Mouse (Mus musculus) hindbrain, embryonic 13.5 days (tissue): ENCODE results near the gene Enkd1. TPM values are rescaled to one million over a fixed set of nuclear protein-coding genes. Genes with fewer than 3 reads are reported as not detected.
A peak's percentile ranks its signal among the peaks of the same experiment; 100 is the strongest.

Experiments used
- ATAC-seq: fragments of 200-750 bp; cut with Nextera tagmentation; 2 replicates; pipeline ENCODE4 v1.8.0; 2017; ENCODE audit warnings: moderate TSS enrichment; ENCODE audit not compliant: low FRiP score
- H3K27ac ChIP-seq: fragments of 300-500 bp; sonication (generic); 2 replicates; pipeline ENCODE4 v1.5.1; 2015; ENCODE audit warnings: inconsistent platforms, mild to moderate bottlenecking, moderate library complexity
- H3K27me3 ChIP-seq: fragments of 300-500 bp; sonication (generic); 2 replicates; pipeline ENCODE4 v1.6.1; 2015; ENCODE audit warnings: mild to moderate bottlenecking, inconsistent platforms
- H3K36me3 ChIP-seq: fragments of 300-500 bp; sonication (generic); 2 replicates; pipeline ENCODE4 v1.6.1; 2015; ENCODE audit warnings: mild to moderate bottlenecking, inconsistent platforms
- H3K4me1 ChIP-seq: fragments of 300-500 bp; sonication (generic); replicated peaks from 2 replicates; pipeline ENCODE4 v1.6.1; 2015; ENCODE audit warnings: inconsistent platforms
- H3K4me2 ChIP-seq: fragments of 300-500 bp; sonication (generic); 2 replicates; pipeline ENCODE4 v1.6.1; 2015; ENCODE audit warnings: inconsistent platforms, mild to moderate bottlenecking, moderate library complexity
- H3K4me3 ChIP-seq: fragments of 300-500 bp; sonication (generic); 2 replicates; pipeline ENCODE4 v1.5.1; 2015; ENCODE audit warnings: mild to moderate bottlenecking, inconsistent platforms
- H3K9ac ChIP-seq: fragments of 300-500 bp; sonication (generic); 2 replicates; pipeline ENCODE4 v1.6.1; 2015; ENCODE audit warnings: mild to moderate bottlenecking, inconsistent platforms
- H3K9me3 ChIP-seq: fragments of 300-500 bp; sonication (generic); 2 replicates; pipeline ENCODE4 v1.6.1; 2016; ENCODE audit warnings: inconsistent platforms
- WGBS: fragments of 180-500 bp; shearing (Covaris S2); methylation state at CpG from one replicate; pipeline ENCODE4 v1.1.7; 2015; 5-methylcytosine and 5-hydroxymethylcytosine counted together
- polyA plus RNA-seq: library from polyadenylated mRNA; unstranded; fragments of >200 nt; fragmentation: Nextera tagmentation; extraction: Ambion mirVana; gene quantifications from 2 replicates; pipeline ENCODE4 v1.2.1, GENCODE M21; 2015

Gene Enkd1
- polyA plus RNA-seq, 1 experiment from 2014 or later: 12.8 TPM

DNA sequence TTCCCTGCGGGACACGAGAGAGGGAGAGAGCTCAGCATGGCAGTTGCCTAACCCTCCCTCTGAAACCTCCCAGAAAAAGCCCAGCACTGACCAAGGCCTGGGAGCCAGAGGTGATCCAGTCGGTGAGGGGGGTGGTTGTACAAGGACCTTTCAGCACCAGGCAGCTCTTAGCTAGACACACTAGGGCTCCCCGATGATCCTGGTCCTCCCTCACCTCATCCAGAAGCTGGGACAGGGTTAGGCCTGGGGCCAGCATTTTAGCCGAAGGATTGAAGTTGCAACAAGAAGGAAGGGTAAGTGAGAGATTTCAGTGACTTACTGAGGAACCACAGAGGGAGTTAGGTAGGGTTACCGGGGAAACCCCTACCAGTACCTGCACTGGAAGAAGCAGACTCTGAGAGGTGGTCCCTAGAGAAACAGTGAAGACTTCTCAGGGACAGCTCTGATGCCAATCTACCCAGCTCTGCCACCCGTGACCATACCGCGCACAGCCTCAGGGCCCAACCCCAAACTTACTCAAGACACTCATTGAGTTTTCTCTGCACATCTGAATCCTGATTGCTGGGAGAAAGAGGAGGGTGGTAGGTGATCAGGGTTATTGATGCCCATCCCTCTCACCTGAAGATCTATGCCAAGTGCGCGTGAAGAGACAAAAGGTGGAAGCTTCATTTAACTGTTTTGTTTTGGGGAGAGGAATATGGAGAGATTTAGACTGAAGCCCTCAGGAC lies 8.4 kb downstream of the Enkd1 start:
- Histone ChIP-seq H3K36me3 (peaks cover 59% of the 10 kb centered on the region), H3K9me3 (no peaks in the 10 kb centered on the region), H3K4me2 (peak overlapping the region; percentile 95), H3K27me3 (no peaks in the 10 kb centered on the region), H3K9ac (peak overlapping the region; percentile 82), H3K4me1 (peaks cover 37% of the 10 kb centered on the region), H3K27ac (no peak overlapping the region), H3K4me3 (peak overlapping the region; percentile 71)
- 90% methylated on average over 11 of the region's 11 CpGs for WGBS
- no peak for ATAC-seq

DNA sequence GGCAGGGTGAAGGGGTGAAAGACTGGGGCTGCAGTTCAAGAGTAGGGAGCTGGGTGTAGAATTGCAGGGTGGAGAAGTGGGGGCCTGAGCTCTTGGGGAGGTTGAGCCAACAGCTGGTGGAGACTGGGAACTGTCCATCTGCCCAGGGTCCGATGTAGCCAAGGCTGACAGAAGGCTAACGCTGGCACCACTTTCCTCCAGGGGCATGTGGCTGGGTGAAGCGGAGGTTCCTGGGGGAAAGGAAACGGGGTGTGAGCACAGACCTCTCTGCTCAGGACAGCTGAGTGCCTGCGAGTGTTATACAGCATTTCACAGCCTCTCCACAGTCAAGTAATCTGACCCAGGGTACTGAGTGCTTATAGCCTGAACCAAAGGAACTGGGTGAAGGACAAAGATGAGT lies 9.3 kb downstream of the Enkd1 start:
- Histone ChIP-seq H3K4me1 (peaks cover 45% of the 10 kb centered on the region), H3K9me3 (no peaks in the 10 kb centered on the region), H3K27me3 (no peaks in the 10 kb centered on the region), H3K4me3 (no peak overlapping the region), H3K4me2 (no peak overlapping the region), H3K27ac (no peak overlapping the region), H3K36me3 (peaks cover 50% of the 10 kb centered on the region), H3K9ac (no peak overlapping the region)
- no peak for ATAC-seq
- WGBS: 96% methylated on average over 5 of the region's 5 CpGs

DNA sequence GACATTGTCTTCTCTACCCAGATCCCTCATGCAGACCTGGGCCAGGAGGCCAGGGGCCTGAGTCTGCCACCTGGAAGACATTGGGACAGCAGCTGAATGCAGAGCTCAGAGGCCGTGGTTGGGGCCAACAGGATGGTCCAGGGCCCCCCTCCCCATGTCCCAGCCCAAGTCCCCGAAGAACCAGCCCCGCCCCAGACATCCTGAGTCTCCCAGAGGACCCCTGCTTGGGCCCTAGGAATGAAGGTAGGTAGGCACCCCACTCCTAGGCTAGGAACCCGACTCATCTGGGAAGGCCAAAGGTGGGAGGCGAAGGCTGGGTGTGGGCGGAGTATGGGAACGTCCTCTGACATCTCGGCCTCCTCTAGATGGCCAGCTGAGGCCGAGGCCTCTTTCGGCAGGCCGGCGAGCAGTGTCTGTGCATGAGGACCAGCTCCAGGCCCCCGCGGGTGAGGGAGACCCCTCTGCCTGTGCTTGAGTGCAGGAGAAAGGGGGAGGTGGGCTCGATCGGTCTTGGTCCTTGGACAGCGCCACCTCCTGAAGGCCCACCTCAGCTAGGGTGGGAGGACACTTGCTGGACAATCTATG lies 10.7 kb downstream of the Enkd1 start:
- no peak for ATAC-seq
- no peaks in the 10 kb centered on the region for H3K9me3 ChIP-seq
- no peak overlapping the region for H3K9ac ChIP-seq
- no peak overlapping the region for H3K4me3 ChIP-seq
- H3K27me3 ChIP-seq: no peaks in the 10 kb centered on the region
- peaks cover 45% of the 10 kb centered on the region for H3K4me1 ChIP-seq
- H3K4me2 ChIP-seq: no peak overlapping the region
- H3K36me3 ChIP-seq: peaks cover 42% of the 10 kb centered on the region
- 94% methylated on average over 17 of the region's 17 CpGs for WGBS
- no peak overlapping the region for H3K27ac ChIP-seq

DNA sequence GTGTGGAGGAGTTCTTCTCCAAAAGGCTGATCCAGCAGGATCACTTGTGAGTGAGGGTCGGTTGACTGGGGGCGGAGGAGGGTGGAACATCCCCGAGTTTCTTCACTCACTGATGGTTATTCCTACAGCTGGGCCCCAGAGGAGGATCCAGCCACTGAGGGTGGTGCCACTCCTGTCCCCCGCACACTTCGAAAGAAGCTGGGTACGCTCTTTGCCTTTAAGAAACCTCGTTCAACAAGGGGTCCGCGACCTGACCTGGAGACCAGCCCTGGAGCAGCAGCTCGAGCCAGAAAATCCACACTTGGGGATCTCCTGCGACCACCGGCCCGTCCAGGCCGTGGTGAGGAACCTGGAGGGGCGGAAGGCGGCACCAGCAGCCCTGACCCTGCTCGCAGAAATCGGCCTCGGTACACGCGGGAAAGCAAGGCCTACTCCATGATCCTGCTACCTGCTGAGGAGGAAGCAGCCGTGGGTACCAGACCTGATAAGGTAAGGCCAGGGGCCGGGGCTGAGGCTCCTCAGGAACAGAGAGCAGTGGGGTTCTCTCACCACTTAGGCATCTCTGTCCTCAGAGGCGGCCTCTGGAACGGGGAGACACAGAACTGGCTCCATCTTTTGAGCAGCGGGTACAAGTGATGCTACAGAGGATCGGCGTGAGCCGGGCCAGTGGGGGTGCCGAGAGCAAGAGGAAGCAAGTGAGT lies 12.8 kb downstream of the Enkd1 start:
- H3K4me1 ChIP-seq: peaks cover 35% of the 10 kb centered on the region
- WGBS: 77% methylated on average over 30 of the region's 30 CpGs
- no peaks in the 10 kb centered on the region for H3K9me3 ChIP-seq
- no peak for ATAC-seq
- peak overlapping the region; percentile 76 for H3K4me2 ChIP-seq
- peak overlapping the region; percentile 91 for H3K27ac ChIP-seq
- H3K27me3 ChIP-seq: no peaks in the 10 kb centered on the region
- peak overlapping the region; percentile 71 for H3K4me3 ChIP-seq
- peak overlapping the region; percentile 87 for H3K9ac ChIP-seq
- peaks cover 42% of the 10 kb centered on the region for H3K36me3 ChIP-seq

DNA sequence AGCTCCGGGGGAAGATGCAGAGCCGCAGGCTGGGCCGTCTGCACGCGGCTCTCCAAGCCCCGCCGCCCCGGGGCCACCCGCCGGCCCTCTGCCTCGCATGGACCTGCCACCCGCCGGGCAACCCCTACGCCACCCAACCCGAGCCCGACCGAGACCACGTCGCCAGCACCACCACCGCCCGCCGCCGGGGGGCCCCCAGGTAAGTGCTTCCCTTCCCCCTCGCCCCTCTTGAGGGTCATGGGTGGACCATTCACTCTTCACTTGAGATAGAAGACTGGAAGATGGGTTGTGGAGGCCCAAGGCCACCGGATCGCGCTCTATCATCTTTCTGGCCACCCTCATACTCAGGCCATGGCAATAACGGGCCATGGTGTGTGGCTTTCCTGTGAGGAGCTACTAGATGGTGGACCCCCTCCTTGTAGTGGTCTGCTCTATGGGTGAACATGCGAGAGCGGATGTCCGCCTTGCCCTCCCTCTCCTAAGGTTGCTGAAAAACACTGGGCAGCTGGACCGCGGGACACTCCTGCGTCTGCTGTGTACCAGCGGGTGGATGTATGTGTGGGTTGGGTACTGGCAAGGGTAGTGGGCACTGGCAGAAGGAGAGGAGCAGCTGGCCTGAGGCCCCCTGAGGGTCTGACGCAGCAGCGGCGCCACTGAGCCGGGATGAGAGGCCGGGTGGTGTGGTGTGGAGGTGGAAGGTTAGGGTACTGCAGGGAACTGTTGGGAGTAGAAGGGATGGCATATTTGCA lies 13.8 kb downstream of the Enkd1 start:
- Histone ChIP-seq H3K27ac (peak overlapping the region; percentile 91), H3K36me3 (peaks cover 42% of the 10 kb centered on the region), H3K27me3 (no peaks in the 10 kb centered on the region), H3K4me2 (peak overlapping the region; percentile 76), H3K4me3 (peak overlapping the region; percentile 71), H3K4me1 (peaks cover 25% of the 10 kb centered on the region), H3K9me3 (no peaks in the 10 kb centered on the region), H3K9ac (peak overlapping the region; percentile 87)
- ATAC-seq: peak; percentile 71
- 5% methylated on average over 40 of the region's 40 CpGs for WGBS

DNA sequence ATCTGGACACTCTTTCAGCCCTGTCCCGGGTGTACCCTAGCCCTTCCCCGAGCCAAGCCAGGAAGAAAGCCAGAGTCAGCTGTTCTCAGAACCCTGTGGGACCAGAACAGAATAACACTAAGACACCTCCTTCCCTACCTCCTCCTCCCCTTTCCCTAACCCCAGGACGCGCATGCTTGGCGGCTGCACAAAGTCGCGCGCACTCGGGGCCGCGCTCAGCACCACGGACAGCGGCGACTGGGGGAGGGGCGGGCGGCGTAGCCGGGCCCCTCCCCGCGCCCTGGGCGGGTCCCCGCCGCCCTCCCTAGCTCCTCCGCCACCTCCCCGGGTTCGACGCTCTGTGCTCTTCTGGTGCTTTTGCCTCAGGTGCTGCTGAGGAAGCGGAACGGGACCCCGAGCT lies 14.4 kb downstream of the Enkd1 start:
- peak; percentile 75 for ATAC-seq
- 3% methylated on average over 30 of the region's 30 CpGs for WGBS

DNA sequence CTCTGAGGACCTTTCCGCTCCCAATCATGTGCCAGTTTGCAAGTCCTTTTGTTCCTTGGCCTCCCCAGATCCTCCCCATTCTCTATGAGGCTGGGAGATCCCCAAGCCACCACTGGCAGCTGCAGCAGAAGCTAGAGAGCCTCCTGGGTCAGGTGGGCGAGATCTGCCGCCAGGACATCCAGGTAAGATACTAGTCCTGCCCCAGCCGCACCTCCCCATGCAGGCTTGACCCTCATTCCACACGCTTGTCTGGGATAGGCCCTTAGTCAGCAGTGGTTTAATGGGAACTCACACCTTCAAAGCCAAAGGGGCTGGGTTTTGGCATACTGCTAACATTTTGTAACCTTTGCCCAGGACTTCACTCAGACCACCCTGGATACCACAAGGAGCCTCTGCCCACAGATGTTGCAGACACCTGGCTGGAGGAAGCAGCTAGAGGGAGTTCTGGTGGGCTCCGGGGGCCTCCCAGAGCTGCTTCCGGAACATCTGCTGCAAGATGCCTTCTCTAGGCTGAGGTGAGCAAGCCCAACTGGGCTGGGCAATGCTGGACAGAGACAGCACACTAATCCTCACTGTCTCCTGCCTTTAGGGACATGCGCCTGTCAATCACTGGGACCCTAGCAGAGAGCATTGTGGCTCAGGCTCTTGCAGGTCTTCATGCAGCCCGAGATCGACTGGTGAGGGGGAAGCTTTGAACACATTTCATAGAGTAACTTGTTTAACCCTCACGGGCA lies 15.4 kb downstream of the Enkd1 start:
- H3K9ac ChIP-seq: no peak overlapping the region
- no peak for ATAC-seq
- no peak overlapping the region for H3K4me2 ChIP-seq
- H3K27me3 ChIP-seq: no peaks in the 10 kb centered on the region
- H3K9me3 ChIP-seq: no peaks in the 10 kb centered on the region
- H3K4me3 ChIP-seq: peak overlapping the region; percentile 3; the same call in 1 of the 2 replicates
- peak overlapping the region; percentile 91 for H3K27ac ChIP-seq
- 94% methylated on average over 11 of the region's 11 CpGs for WGBS
- peaks cover 29% of the 10 kb centered on the region for H3K36me3 ChIP-seq
- H3K4me1 ChIP-seq: peaks cover 24% of the 10 kb centered on the region

More for the DNA sequence above, 14.4 kb downstream of the Enkd1 start:
- no peaks in the 10 kb centered on the region for H3K9me3 ChIP-seq
- H3K27ac ChIP-seq: peak overlapping the region; percentile 91
- H3K36me3 ChIP-seq: peaks cover 39% of the 10 kb centered on the region
- H3K9ac ChIP-seq: peak overlapping the region; percentile 87
- peaks cover 24% of the 10 kb centered on the region for H3K4me1 ChIP-seq
- peak overlapping the region; percentile 76 for H3K4me2 ChIP-seq
- H3K4me3 ChIP-seq: peak overlapping the region; percentile 71
- H3K27me3 ChIP-seq: no peaks in the 10 kb centered on the region

DNA sequence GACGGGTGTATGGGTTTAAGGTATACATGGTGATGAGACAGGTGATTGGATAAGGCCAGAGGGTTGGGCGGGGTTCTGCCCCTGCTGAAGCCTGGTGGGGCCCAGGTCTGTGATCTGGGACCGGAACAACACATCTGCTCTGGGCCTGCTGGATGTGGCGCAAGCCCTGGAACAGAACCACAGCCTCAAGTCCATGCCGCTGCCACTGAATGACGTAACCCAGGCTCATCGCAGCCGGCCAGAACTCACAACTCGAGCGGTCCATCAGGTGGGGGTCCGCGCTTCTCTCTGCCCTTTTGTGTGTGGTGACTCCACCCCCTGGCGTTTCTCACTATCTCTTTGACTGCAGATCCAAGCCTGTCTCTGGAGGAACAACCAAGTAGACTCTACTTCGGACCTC lies 17.0 kb downstream of the Enkd1 start:
- WGBS: 82% methylated on average over 14 of the region's 14 CpGs

DNA sequence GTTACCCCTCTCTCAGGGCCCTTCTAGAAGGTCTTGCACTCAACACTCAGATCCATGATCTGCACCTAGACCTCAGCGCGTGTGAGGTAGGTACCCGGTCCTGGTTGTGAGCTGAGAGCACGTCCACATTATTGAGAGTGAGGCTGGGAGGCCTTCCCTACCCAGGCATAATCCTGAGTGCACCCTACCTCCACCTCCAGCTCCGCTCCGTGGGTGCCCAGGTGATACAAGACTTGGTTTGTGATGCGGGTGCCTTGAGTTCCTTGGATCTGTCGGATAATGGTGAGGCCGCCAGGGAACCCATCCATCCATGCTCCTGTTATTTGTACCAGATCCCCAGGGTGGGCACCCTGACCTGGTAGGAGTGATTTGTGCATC lies 18.0 kb downstream of the Enkd1 start:
- Histone ChIP-seq H3K36me3 (peaks cover 4% of the 10 kb centered on the region; the same call in 1 of the 2 replicates), H3K4me3 (no peak overlapping the region), H3K4me2 (no peak overlapping the region), H3K27me3 (no peaks in the 10 kb centered on the region), H3K4me1 (peaks cover 25% of the 10 kb centered on the region), H3K27ac (no peak overlapping the region), H3K9me3 (no peaks in the 10 kb centered on the region), H3K9ac (no peak overlapping the region)
- 96% methylated on average over 9 of the region's 9 CpGs for WGBS
- ATAC-seq: no peak

More for the DNA sequence above, 17.0 kb downstream of the Enkd1 start:
- H3K4me3 ChIP-seq: no peak overlapping the region
- peaks cover 12% of the 10 kb centered on the region for H3K36me3 ChIP-seq
- H3K4me2 ChIP-seq: no peak overlapping the region
- no peak overlapping the region for H3K9ac ChIP-seq
- H3K27me3 ChIP-seq: no peaks in the 10 kb centered on the region
- H3K4me1 ChIP-seq: peaks cover 29% of the 10 kb centered on the region
- H3K9me3 ChIP-seq: no peaks in the 10 kb centered on the region
- ATAC-seq: no peak
- H3K27ac ChIP-seq: no peak overlapping the region

DNA sequence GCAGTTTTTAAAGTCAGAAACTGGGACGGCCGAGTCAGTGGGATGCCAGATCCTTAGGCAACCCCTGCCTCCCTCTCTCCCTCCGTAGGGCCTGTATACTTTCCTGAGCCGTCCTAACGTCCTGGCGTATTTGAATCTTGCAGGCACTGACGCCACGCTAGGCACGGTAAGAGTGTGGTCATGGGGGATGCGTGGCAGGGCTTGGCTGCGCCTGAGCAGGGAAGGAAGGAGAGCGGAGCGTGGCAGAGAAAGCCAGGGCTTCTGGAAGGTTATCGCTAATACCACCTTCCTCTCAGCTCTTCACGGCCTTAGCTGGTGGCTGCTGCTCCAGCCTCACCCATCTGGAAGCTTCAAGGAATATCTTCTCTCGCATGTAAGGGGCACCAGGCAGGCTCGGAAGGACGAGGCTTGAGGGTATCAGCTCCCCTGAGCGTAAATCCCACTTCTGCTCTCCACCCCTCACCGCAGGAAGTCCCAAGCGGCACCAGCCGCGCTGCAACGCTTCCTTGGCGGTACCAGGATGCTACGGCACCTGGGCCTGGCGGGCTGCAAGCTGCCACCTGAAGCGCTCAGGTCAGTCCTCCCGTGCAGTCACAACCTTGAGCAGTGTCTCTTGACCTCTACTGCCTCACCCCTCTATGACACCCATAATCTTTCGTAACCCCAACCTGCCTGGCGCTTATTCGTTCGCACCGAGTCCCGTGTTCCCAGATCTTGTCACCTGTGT lies 18.6 kb downstream of the Enkd1 start:
- no peaks in the 10 kb centered on the region for H3K27me3 ChIP-seq
- H3K4me3 ChIP-seq: no peak overlapping the region
- peaks cover 4% of the 10 kb centered on the region for H3K36me3 ChIP-seq
- H3K4me2 ChIP-seq: no peak overlapping the region
- 67% methylated on average over 35 of the region's 35 CpGs for WGBS
- no peak overlapping the region for H3K9ac ChIP-seq
- H3K27ac ChIP-seq: no peak overlapping the region
- peaks cover 19% of the 10 kb centered on the region for H3K4me1 ChIP-seq
- ATAC-seq: no peak
- no peaks in the 10 kb centered on the region for H3K9me3 ChIP-seq

DNA sequence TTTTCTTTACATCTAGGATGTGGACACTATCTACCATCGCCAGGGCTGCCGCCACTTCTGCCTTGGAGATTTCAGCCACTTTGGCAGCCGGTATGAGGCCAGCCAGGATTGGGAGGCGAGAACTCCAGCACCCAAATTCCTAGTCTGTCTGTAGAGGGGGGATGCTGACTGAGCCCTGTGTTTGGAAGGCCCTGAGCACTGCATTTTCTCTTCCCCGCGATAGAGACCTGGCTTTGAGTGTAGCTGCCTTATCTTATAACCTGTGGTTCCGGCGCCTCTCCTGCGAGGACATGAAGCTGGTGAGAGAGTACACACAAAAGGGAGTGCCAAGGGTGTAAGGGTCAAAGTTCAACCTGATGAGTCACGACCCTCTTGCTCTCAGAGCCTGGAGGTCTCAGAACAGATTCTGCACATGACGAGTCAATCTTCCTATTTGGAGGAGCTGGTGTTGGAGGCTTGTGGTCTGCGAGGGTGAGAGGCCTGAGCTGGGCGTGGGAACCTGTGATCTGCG lies 19.7 kb downstream of the Enkd1 start:
- Histone ChIP-seq H3K9ac (no peak overlapping the region), H3K36me3 (peaks cover 14% of the 10 kb centered on the region), H3K27me3 (no peaks in the 10 kb centered on the region), H3K4me3 (no peak overlapping the region), H3K9me3 (no peaks in the 10 kb centered on the region), H3K4me1 (peaks cover 9% of the 10 kb centered on the region), H3K4me2 (no peak overlapping the region), H3K27ac (no peak overlapping the region)
- ATAC-seq: no peak
- 73% methylated on average over 14 of the region's 14 CpGs for WGBS
